Mouse (Mus musculus): ENCODE results near the gene Sox9. TPM values are rescaled to one million over a fixed set of nuclear protein-coding genes. Genes with fewer than 3 reads are reported as not detected.

Sox9 gene
- polyA plus RNA-seq, 1 experiment from 2014 or later: 19.9 TPM

- H3K27me3 ChIP-seq (ENCODE audit: control insufficient read depth, insufficient read depth, low read length): no peaks in the 10 kb centered on the region
- no peak overlapping the region for H3K9ac ChIP-seq (ENCODE audit: low read length)
- 0 out of 2 replicates have a peak, but pooled peaks cover 2% of the 10 kb centered on the region for H3K9me3 ChIP-seq (replicated peaks; ENCODE audit: control insufficient read depth, low read length)
- no peak overlapping the region for H3K4me3 ChIP-seq (ENCODE audit: low read length)
- H3K27ac ChIP-seq (ENCODE audit: low read length): no peak overlapping the region
- H3K4me1 ChIP-seq (ENCODE audit: control insufficient read depth, insufficient read depth, low read length): no peaks in the 10 kb centered on the region
- no peak overlapping the region for H3K4me2 ChIP-seq (ENCODE audit: low read depth, low read length)
- WGBS: 46% methylated on average over 7 of the region's 7 CpGs
- H3K36me3 ChIP-seq (ENCODE audit: control insufficient read depth, insufficient read depth): no peaks in the 10 kb centered on the region
- ATAC-seq (replicated peaks; ENCODE audit: extremely low read depth, insufficient read depth, low FRiP score): no peak
Measured at GRCm38 (mm10) chr11:112835468-112836092, 53.6 kb downstream of the Sox9 start.
